Mouse (Mus musculus): ENCODE data around the gene Pnkp. TPM values are rescaled to one million over a fixed set of nuclear protein-coding genes. Genes with fewer than 3 reads are reported as not detected.
A peak's percentile ranks its signal among the peaks of the same experiment; 100 is the strongest.

Pnkp gene
- total RNA-seq, 2 experiments from 2014 or later, result 36.0 to 58.2 TPM

DNA sequence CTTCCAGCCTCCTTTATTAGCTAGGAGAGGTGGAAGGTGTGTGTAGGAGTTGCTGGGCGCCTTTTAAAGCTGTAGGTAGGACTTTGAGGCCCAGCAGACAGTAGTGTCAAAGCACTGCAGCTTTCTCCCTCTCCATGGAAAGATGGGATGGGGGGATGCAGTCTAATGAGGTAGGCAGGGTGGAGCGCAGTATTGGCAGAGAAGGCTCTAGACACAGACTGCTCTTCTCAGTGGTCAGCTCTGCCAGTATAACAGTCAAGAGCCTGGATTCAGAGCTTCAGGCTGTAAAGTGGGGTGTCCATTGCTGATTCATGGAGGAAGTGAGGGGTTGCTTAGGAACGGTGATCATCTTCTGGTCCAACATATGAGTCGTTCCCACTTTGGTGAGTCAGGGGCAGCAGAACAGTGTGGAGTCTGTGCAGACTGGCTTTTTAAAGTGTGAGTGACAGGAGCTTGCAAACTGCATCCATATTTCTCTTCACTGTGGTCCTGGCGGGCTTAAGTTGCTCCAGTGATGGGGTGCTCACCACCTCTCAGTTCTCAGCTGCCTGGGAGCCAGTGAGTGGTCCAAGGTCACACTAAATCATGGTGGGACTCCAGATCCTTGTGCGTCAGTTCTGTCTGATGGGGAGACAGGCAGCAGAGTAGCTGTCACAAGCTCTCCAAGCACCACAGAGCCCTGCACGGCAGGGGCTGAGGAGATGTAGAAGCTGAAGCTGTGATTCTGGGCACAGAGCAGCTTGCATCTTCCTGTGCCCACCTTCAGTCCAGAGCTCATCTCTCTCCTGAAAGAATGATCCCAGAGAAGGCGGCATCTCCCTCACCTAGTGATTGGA, 5.9 kb upstream of the Pnkp start:
- no peak for ATAC-seq (replicated peaks; ENCODE audit: low FRiP score, poor library complexity, severe bottlenecking)

DNA sequence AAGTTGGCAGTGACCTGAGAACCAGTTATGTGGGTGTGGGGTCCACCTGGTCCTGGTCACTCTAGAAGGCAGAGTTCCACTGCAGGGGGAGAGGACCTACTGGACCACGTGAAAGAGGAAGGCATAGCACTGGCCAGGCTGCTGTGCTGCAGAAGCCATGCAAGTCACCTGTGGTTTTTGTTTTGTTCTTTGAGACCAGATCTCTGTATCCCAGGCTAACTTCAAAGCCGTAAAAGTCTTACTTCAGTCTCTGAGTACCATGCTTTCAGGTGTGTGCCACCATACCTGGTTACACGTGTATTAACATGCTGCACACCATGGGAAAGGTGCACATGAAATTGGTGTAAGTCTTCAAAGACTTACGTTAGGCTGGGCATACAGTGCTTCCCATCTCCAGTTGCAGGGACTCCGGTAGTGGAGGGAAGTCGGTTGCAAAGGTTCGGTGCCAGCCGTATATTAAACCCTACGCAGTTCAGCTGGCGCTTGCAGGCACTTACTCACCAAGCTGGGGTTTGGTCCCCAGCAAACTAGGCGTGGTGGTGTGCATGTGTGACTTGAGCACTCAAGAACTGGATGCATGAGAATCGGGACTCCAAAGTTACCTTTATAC, 5.2 kb upstream of the Pnkp start:
- no peak for ATAC-seq (replicated peaks; ENCODE audit: low FRiP score, poor library complexity, severe bottlenecking)

DNA sequence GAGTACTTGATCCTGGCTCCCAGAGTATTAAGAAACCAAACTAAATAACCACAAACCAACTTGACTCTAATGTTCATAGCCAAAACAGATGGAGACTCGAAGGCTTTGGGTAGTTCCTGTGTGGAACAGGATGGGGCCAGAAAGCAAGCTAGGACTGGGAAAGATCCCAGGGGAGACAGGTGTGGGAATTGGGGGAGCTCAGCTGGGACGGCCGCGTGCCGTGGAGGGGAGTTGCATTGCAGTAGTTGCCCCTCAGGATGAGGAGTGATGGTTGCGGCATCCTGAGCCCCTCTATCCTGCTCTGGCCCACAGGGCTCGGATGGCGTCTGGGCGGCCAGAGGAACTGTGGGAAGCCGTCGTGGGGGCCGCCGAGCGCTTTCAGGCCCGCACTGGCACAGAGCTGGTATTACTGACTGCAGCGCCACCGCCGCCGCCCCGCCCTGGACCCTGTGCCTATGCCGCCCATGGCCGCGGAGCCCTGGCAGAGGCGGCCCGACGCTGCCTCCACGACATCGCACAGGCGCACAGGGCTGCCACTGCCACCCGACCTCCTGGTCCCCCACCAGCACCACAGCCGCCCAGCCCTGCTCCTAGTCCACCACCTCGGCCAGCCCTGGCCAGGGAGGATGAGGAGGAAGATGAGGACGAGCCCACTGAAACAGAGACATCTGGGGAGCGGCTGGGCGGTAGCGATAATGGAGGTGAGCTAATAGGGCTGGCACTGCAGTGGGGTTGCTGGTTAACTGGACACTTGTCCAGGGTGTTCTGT, 4.5 kb upstream of the Pnkp start:
- no peak for ATAC-seq (replicated peaks; ENCODE audit: low FRiP score, poor library complexity, severe bottlenecking)

DNA sequence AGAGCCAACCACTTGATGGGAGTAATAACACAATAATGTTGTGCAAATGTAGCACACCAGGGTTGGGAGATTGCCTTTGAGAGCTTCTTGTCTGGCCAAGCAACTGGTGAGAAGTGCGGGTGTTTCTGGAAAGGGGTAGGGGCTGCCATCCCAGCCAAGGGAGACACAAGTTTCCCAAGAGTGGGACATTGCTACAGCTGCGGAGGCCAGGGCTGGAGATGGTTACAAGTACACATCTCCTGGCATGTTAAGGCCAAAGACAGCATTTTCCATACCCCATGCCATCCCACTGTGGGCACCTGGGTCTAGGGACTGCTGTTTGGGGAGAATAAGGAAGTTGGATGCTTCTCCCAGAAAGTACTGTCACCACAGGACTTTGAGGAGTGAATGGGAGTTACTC, 3.9 kb upstream of the Pnkp start:
- no peak for ATAC-seq (replicated peaks; ENCODE audit: low FRiP score, poor library complexity, severe bottlenecking)

DNA sequence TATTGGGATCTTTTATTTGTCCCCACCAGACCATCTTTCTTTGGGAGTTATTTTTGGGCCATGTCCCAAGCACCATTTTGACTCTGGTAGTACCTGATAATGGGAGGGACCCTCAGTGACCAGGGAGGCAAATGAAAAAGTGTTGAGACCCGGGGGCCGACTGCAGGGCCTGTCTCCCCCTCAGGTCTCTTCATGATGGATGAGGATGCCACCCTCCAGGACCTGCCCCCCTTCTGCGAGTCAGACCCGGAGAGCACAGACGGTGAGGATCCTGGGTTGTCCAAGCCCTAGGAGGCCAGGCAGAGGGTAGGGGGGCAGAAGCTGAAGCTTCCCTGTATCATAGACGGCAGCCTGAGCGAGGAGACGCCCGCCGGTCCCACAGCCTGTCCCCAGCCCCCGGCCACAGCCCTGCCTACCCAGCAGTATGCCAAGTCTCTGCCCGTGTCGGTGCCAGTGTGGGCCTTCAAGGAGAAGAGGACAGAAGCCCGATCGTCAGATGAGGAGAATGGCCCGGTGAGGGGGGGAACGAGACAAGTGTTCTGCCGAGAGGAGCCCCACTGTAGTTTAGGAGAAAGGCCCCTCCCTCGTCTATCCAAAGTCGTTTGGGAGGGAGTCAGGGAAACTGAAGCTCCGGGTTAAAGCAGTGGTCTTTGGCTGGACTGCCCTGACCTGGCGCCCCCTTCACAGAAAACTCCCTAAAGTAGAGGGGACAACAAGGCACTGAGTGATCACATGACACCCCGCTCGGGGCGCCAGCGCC, 3.2 kb upstream of the Pnkp start:
- ATAC-seq (replicated peaks; ENCODE audit: low FRiP score, poor library complexity, severe bottlenecking), result peak; percentile 3; the same call in 1 of the 2 replicates

DNA sequence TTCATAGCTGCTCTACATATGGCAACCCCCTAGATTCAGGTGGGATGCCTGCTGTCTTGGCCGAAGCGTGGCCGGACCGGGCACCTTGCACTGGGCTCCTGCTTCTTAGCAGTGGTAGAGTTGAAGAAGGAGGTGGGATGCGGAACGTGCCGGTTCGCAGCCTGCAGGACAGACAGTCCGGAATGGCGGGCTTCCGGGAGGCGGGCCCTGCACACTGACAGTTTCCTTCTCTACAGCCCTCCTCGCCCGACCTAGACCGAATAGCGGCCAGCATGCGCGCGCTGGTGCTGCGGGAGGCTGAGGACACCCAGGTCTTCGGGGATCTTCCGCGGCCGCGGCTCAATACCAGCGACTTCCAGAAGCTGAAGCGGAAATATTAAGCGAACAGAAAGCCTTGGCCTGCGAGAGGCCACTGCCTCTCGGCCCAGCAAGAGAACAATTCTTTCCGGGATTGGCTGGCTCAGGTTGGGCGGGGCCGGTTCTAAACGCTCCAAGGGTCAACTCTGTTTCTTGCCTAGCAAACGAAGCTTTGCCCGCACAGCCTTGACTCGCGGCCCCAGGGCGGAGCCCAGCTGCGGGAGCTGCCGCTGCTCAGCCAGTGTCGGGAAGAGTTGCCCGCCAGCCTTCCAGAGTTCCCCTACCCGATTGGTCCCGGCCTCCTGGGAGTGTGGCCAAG, 2.4 kb upstream of the Pnkp start:
- peak; percentile 60 for ATAC-seq (replicated peaks; ENCODE audit: low FRiP score, poor library complexity, severe bottlenecking)

DNA sequence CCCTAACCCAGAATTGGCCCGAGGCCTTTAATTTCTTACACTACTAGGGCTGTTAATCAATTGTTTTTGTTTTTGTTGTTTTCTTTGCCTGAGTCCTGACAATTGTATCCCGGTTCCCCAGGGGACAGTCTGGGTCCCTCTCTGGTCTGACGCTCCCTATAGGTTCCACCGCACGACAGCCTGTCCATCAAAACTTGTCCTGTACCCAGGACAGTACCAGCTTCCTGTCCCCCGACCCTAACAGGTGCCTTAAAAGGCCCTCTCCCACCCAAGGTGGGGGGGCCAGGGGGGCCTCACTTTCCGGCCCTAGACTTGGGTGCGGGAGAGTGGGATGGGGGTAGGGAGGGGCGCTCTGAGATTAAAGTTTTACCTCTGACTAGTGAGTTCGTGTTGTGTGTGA, 1.9 kb upstream of the Pnkp start:
- ATAC-seq (replicated peaks; ENCODE audit: low FRiP score, poor library complexity, severe bottlenecking), result no peak

DNA sequence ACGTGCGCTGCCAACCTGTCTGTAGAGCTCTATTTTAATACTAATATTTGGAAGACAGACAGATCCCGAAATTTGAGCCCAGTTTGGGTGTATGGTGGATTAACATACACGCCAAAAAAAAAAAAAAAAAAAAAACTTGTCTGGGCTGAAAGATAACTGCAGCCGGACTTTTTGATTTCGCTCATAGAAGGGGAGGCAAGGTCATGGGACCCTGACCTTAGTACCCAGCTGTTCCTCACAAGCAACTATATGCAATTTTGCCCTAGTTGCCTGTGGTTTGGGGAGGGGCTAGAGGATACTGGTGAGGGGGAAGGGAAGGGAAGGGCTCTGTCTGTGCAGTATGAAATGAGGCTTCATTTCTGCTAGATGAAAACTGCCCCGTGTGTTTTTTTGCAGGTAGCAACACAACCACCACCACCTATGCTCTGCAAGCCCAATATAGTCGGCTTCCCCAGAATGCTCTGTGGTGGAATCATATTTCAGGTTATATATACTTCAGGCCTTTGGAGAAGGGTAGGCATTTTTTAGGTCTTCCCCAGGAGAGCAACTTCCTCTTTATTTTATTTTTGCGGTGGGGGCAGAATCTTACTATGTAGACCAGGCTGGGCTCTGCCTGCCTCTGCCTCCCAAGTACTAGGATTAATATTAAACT, 548 bp upstream of the Pnkp start:
- no peak for ATAC-seq (replicated peaks; ENCODE audit: low FRiP score, poor library complexity, severe bottlenecking)

DNA sequence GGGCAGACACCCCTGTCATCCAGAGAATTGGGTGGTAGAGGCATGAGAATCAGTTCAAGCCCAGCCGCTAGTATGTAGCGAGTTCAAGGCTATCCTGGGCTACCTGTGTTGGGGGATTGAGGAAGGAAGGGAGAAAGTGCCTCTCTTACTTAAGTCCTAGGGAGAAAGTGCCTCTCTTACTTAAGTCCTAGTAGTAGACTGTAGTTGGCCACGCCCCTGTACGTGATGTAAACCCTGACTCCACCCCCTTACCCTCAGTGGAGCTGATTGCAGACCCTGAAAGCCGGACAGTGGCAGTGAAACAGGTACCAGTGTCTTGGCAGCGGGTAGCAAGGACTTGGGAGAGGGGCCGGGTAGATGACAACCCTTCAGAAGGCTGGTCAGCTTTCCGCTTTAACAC, 966 bp downstream of the Pnkp start:
- peak; percentile 37 for ATAC-seq (replicated peaks; ENCODE audit: low FRiP score, poor library complexity, severe bottlenecking)

DNA sequence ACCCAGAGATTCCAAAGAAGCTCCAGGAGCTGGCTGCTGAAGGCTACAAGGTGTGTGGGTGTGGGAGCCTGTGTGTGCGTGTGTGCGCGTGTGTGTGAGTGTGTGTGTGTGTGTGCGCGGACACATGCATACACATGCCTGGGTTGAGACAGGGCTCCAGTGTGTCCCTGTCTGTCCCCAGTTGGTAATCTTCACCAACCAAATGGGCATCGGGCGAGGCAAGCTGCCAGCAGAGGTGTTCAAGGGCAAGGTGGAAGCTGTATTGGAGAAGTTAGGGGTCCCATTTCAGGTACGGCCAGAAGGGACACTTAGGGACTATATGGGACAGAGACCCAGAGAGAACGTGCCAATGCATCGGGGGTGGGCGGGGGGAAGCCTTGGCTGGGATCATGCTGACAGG, 3.0 kb downstream of the Pnkp start:
- no peak for ATAC-seq (replicated peaks; ENCODE audit: low FRiP score, poor library complexity, severe bottlenecking)

DNA sequence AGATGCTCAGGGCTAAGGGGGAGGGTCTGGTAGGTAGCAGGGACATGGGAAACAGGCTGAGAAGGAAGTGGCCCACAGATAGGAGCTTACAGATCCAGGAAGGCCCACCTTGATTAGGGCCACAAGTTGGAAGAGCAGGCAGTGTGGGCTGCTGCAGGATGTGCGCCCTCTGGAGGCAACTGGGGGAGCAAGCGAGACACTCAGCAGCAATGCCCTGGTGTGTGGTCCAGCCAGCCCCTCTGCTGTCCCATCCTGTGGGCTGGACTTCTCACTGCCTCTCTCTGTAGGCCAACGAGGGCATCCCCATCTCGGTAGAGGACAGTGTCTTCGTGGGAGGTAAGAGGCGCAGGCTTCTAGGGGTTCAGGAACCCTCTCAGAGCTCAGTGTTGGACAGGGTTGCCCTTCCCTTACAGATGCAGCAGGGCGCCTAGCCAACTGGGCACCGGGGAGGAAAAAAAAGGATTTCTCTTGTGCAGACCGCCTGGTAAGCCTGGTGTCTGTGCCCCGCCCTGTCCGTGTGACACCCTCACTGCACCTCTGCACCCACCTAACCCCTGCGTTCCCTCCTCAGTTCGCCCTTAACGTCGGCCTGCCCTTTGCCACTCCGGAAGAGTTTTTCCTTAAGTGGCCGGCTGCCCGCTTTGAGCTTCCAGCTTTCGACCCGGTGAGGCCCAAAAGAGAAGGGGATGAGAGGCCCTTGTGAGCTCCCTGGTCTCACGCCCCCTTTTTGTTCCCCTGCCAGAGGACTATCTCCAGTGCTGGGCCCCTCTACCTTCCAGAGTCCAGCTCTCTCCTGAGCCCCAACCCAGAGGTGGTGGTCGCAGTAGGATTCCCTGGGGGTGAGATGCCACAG, 3.9 kb downstream of the Pnkp start:
- peak; percentile 41; the same call in 1 of the 2 replicates for ATAC-seq (replicated peaks; ENCODE audit: low FRiP score, poor library complexity, severe bottlenecking)

DNA sequence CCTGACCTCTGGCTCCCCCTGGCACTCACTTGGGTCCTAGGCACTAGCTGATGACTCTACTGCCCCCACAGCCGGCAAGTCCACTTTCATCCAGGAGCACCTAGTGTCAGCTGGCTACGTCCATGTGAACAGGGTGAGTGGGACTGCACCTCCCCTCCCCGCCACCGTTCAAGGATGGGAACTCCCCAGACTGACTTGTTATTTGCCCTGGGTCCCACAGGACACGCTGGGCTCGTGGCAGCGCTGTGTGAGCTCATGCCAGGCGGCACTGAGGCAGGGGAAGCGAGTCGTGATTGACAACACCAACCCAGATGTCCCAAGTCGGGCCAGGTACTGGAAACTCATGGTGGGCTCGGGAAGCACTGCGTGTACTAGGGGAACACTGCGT, 4.5 kb downstream of the Pnkp start:
- no peak for ATAC-seq (replicated peaks; ENCODE audit: low FRiP score, poor library complexity, severe bottlenecking)

DNA sequence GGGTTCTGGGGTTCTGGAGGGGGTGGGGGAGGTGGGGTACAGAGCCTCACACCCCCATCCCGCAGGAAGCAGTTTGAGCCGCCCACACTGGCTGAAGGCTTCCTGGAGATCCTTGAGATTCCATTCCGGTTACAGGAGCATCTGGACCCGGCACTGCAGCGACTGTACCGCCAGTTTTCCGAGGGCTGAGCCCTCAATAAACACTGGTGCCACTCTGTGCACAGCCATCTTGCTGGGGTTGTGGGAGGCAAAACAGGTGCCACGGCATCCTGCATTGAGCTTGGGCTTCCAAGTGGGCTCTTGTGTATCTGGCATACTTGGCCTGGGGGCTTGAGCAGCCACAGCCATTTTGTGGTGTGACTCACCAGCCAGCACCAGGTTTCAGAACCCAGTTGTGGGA, 5.5 kb downstream of the Pnkp start:
- ATAC-seq (replicated peaks; ENCODE audit: low FRiP score, poor library complexity, severe bottlenecking), result no peak

DNA sequence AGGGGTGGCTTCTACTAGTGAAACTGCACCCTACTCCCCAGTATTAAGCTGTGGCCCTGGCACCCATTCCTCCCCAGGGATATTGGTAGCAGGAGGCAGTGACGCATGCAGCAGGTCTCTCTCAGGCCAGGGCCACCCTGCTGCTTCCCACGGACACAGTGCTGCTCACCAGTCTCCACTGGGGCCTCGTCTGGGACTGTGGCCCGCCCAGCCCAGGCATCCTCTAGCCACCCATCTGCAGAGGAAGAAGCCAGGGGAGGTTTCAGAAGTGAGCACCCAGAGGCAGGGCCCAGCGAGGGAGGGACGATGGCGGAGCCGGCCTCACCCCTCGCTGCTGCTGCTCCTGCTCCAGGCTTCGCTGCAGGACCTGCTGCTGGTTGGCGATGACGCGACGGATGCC, 6.3 kb downstream of the Pnkp start:
- ATAC-seq (replicated peaks; ENCODE audit: low FRiP score, poor library complexity, severe bottlenecking), result no peak

DNA sequence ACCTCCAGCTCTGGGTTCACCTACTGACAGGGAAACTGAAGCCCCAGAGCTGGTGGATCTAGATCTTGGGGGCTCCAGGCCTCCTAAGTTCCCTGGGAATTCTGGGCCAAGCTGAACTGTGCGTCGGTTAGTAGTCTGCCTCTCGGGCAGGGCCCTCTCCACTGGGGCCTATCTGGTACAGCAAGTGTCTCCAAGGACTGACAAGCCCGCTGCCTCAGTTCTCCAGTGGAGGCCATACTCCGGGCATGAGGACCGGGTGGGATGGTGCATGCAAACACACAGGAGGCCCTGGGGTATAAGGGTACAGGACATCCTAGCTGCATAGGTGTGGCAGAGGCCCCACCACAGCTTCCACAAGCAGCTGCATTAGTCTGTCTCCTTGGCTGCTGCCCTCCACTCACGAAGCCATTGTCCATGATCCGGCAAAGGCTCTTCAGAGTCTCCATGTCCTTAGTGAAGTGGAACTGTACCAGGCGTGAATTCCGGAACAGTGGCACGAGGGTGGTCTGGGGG, 7.1 kb downstream of the Pnkp start:
- ATAC-seq (replicated peaks; ENCODE audit: low FRiP score, poor library complexity, severe bottlenecking), result no peak

DNA sequence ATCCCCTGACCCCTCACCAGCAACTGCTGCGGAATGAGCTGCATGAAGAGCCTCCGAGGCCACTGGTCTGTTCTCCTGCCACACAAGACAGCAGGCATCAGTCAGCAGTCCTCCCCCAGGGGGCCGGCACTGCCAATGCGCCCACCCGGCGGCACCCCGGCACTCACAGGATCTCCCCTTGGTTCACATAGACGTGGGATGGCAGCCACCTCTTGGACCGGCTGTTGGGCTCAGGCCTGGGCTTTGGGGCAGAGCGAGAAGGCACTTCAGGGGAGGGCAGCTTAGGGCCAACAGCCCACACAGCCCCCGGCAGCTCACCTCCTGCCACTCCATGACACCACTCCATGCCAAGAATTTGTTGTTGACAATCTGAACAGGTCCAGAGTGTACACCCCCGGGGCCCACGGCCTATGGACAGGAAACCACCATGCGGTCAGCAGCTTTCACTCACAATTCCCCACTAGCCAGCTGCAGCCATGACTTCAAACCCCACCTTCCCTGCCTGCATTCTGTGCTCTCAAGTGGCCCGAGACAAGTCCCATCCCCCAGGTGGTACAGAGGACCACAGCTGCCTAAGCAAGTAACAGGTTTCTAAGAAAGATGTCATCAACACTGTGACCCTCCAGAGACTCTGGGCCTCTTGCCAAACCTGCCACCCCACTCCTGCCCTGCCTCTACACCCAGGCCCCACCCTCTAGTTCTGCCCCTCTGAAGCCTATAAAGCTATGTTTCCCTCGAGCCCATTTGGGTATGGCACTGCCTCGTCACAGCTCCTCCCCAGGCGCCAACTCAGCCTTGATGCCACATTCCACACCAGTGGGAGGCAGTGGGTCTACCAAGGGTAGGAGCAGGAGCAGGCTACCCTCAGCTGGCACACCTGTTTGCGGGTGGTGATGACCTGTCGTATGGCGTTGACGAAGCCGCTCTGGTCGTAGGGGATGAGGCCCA, 7.9 kb downstream of the Pnkp start:
- no peak for ATAC-seq (replicated peaks; ENCODE audit: low FRiP score, poor library complexity, severe bottlenecking)

Measured in erythroid progenitor cell, adult 5-6 weeks (primary cell).